Mouse (Mus musculus): Measurements from ENCODE around the gene Gm49366. TPM values are rescaled to one million over a fixed set of nuclear protein-coding genes. Genes with fewer than 3 reads are reported as not detected.
"Not testable (repeated sequence)": the region's sequence is repeated elsewhere in the genome, so short reads cannot be mapped to it uniquely, and the experiment has no call there.

Gene Gm49366
- polyA plus RNA-seq, 1 experiment = not detected

DNA sequence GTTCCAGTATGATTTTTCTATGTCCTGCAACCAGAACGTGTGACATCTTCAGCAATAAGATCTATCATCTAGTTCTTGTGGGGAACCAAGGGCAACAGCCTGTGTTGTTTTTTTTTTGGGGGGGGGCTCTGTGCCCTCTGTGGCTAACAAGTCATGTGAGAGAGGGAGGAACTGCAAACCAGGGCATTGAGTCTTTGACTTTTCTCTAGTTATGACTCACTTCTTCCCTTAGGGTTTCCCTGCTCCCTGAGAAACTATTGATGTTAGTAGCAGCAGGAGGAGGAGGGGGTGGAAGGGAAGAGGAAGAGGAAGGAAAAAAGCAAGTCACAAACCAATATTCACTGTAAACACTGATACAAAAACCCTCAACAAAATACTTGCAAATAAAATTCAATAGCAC is 34.9 kb upstream of the Gm49366 start:
- H3K79me2 ChIP-seq (ENCODE audit: control insufficient read depth, insufficient read depth) = no peaks in the 10 kb centered on the region
- H3K27me3 ChIP-seq (ENCODE audit: control insufficient read depth, insufficient read depth, insufficient read length) = peaks cover 4% of the 10 kb centered on the region
- H3K4me2 ChIP-seq (ENCODE audit: low read depth) = no peak overlapping the region
- TF ChIP-seq TCF12 (IDR thresholded peaks at IDR 0.05; ENCODE audit: insufficient read depth, poor library complexity, severe bottlenecking) (no peak), MYOD1 (IDR thresholded peaks at IDR 0.05; ENCODE audit: control insufficient read depth in 1 of 3, insufficient read length in 2 of 3, low read depth in 2 of 3) (no peak), MYOG (IDR thresholded peaks at IDR 0.05; ENCODE audit: control insufficient read depth in 1 of 3, insufficient read depth in 1 of 3, insufficient read length in 2 of 3, low read depth in 2 of 3) (no peak), POLR2AphosphoS2 (IDR thresholded peaks at IDR 0.05; ENCODE audit: insufficient read length, low read depth) (no peak), CEBPB (IDR thresholded peaks at IDR 0.05; ENCODE audit: insufficient read depth, poor library complexity, severe bottlenecking) (no peak), POLR2A (IDR thresholded peaks at IDR 0.05; ENCODE audit: insufficient read length, low read depth) (no peak), MAX (IDR thresholded peaks at IDR 0.05; ENCODE audit: low read depth) (no peak), SRF (IDR thresholded peaks at IDR 0.05; ENCODE audit: control insufficient read depth, insufficient read length, low read depth) (no peak), TCF3 (IDR thresholded peaks at IDR 0.05; ENCODE audit: insufficient read length, low read depth) (no peak), E2F4 (IDR thresholded peaks at IDR 0.05; ENCODE audit: insufficient read depth) (no peak), REST (IDR thresholded peaks at IDR 0.05; ENCODE audit: insufficient read depth, insufficient read length) (no peak), USF1 (IDR thresholded peaks at IDR 0.05; ENCODE audit: low read depth) (no peak)
- H3ac ChIP-seq (ENCODE audit: control insufficient read depth, insufficient read length) = no peak overlapping the region
- H3K4me3 ChIP-seq = no peak overlapping the region
- no peaks in the 10 kb centered on the region for H3K36me3 ChIP-seq (ENCODE audit: control insufficient read depth, insufficient read depth)

DNA sequence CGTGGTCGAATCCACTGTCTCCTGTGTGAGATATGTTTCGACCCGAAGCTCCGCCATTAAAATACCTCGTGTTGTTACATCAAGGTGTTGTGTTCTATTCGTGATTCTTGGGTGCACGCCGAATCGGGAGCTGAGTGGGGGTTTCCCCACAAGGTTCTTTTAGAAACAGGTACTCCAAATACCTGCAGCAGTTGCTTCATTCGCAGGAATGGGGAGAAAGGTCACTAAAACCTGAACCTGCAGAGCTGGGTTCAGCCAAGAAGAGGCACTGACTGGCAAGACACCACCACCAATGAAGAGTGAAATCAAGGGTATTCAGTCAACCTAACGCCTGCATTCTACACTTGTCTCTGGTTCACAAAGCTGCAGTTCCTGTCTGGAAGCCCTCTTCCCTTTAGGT is 30.5 kb upstream of the Gm49366 start:
- no peak overlapping the region for H3ac ChIP-seq (ENCODE audit: control insufficient read depth, insufficient read length)
- no peaks in the 10 kb centered on the region for H3K36me3 ChIP-seq (ENCODE audit: control insufficient read depth, insufficient read depth)
- TF ChIP-seq E2F4 (IDR thresholded peaks at IDR 0.05; ENCODE audit: insufficient read depth) = no peak
- no peak for TF ChIP-seq POLR2A (IDR thresholded peaks at IDR 0.05; ENCODE audit: insufficient read length, low read depth)
- no peak for TF ChIP-seq CEBPB (IDR thresholded peaks at IDR 0.05; ENCODE audit: insufficient read depth, poor library complexity, severe bottlenecking)
- no peak for TF ChIP-seq USF1 (IDR thresholded peaks at IDR 0.05; ENCODE audit: low read depth)
- TF ChIP-seq TCF12 (IDR thresholded peaks at IDR 0.05; ENCODE audit: insufficient read depth, poor library complexity, severe bottlenecking) = no peak
- TF ChIP-seq REST (IDR thresholded peaks at IDR 0.05; ENCODE audit: insufficient read depth, insufficient read length) = no peak
- no peak for TF ChIP-seq TCF3 (IDR thresholded peaks at IDR 0.05; ENCODE audit: insufficient read length, low read depth)
- no peak for TF ChIP-seq SRF (IDR thresholded peaks at IDR 0.05; ENCODE audit: control insufficient read depth, insufficient read length, low read depth)
- no peak for TF ChIP-seq MYOG (IDR thresholded peaks at IDR 0.05; ENCODE audit: control insufficient read depth in 1 of 3, insufficient read depth in 1 of 3, insufficient read length in 2 of 3, low read depth in 2 of 3)
- TF ChIP-seq MYOD1 (IDR thresholded peaks at IDR 0.05; ENCODE audit: control insufficient read depth in 1 of 3, insufficient read length in 2 of 3, low read depth in 2 of 3) = no peak
- no peak overlapping the region for H3K4me2 ChIP-seq (ENCODE audit: low read depth)
- H3K4me3 ChIP-seq = no peak overlapping the region
- no peaks in the 10 kb centered on the region for H3K79me2 ChIP-seq (ENCODE audit: control insufficient read depth, insufficient read depth)
- peaks cover 25% of the 10 kb centered on the region for H3K27me3 ChIP-seq (ENCODE audit: control insufficient read depth, insufficient read depth, insufficient read length)

DNA sequence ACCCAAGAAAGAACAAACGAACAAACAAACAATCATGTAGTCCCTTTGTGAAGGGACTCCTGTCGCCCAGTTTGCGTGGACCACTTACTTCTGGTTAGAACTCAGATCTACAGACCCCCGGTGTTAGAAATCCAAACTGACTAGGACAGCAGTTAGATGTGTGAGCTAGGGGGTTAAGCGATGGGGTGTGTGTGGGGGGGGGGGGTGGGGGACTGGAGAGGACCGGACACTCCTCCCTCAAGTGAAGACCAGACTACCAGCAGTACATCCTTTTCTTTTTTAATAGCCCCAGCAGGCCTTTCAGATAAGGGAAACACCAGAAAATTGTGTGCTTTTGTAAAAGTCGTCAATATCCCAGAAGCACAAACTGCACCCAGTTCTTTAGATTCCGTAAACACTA is 30.0 kb upstream of the Gm49366 start:
- no peak overlapping the region for H3K4me3 ChIP-seq

DNA sequence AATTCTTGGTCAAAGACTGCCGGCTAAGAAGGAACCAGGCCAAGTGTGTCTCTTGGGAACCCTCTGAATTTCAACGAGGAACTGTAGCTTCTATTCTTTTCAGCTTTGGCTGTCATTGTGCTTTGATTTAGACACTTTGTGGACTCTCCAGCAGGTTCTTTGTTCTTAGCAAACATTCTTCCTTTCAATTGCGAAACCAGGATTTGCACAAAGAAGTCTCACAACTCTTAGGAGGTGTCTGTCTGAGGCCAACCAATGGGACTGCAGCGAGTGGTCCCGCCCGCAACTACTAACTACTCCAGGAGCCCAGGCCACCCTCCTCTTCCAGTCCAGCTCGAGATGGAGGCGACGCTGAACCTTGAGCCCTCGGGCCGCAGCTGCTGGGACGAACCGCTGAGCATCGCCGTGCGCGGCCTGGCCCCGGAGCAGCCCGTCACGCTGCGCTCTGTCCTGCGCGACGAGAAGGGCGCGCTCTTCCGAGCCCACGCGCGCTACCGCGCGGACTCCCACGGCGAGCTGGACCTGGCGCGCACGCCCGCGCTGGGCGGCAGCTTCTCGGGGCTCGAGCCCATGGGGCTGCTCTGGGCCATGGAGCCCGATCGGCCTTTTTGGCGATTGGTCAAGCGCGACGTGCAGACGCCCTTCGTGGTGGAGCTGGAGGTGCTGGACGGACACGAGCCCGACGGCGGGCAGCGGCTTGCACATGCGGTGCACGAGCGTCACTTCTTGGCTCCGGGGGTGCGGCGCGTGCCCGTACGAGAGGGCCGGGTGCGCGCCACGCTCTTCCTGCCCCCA is 29.4 kb upstream of the Gm49366 start, which contains the start of gene Acot1:
Gene Acot1 (plus strand): TSS at position 320 of the 795 bp plus-strand sequence.
- Histone ChIP-seq H3K27me3 (ENCODE audit: control insufficient read depth, insufficient read depth, insufficient read length) (peaks cover 25% of the 10 kb centered on the region), H3K4me2 (ENCODE audit: low read depth) (peak within 1 kb of the TSS; percentile 5)
- H3K79me2 ChIP-seq (ENCODE audit: control insufficient read depth, insufficient read depth); H3K4me3 ChIP-seq; H3K36me3 ChIP-seq (ENCODE audit: control insufficient read depth, insufficient read depth); H3ac ChIP-seq (ENCODE audit: control insufficient read depth, insufficient read length): not testable (repeated sequence)

More for the DNA sequence above, 30.0 kb upstream of the Gm49366 start:
- Histone ChIP-seq H3ac (ENCODE audit: control insufficient read depth, insufficient read length) (no peak overlapping the region), H3K4me2 (ENCODE audit: low read depth) (no peak overlapping the region), H3K36me3 (ENCODE audit: control insufficient read depth, insufficient read depth) (no peaks in the 10 kb centered on the region), H3K79me2 (ENCODE audit: control insufficient read depth, insufficient read depth) (no peaks in the 10 kb centered on the region), H3K27me3 (ENCODE audit: control insufficient read depth, insufficient read depth, insufficient read length) (peaks cover 25% of the 10 kb centered on the region)
- TF ChIP-seq CEBPB (IDR thresholded peaks at IDR 0.05; ENCODE audit: insufficient read depth, poor library complexity, severe bottlenecking) (no peak), SRF (IDR thresholded peaks at IDR 0.05; ENCODE audit: control insufficient read depth, insufficient read length, low read depth) (no peak), MAX (IDR thresholded peaks at IDR 0.05; ENCODE audit: low read depth) (no peak), REST (IDR thresholded peaks at IDR 0.05; ENCODE audit: insufficient read depth, insufficient read length) (no peak), TCF12 (IDR thresholded peaks at IDR 0.05; ENCODE audit: insufficient read depth, poor library complexity, severe bottlenecking) (no peak), MYOG (IDR thresholded peaks at IDR 0.05; ENCODE audit: control insufficient read depth in 1 of 3, insufficient read depth in 1 of 3, insufficient read length in 2 of 3, low read depth in 2 of 3) (no peak), USF1 (IDR thresholded peaks at IDR 0.05; ENCODE audit: low read depth) (no peak), POLR2A (IDR thresholded peaks at IDR 0.05; ENCODE audit: insufficient read length, low read depth) (no peak), TCF3 (IDR thresholded peaks at IDR 0.05; ENCODE audit: insufficient read length, low read depth) (no peak), POLR2AphosphoS2 (IDR thresholded peaks at IDR 0.05; ENCODE audit: insufficient read length, low read depth) (no peak), MYOD1 (IDR thresholded peaks at IDR 0.05; ENCODE audit: control insufficient read depth in 1 of 3, insufficient read length in 2 of 3, low read depth in 2 of 3) (no peak), E2F4 (IDR thresholded peaks at IDR 0.05; ENCODE audit: insufficient read depth) (no peak)

DNA sequence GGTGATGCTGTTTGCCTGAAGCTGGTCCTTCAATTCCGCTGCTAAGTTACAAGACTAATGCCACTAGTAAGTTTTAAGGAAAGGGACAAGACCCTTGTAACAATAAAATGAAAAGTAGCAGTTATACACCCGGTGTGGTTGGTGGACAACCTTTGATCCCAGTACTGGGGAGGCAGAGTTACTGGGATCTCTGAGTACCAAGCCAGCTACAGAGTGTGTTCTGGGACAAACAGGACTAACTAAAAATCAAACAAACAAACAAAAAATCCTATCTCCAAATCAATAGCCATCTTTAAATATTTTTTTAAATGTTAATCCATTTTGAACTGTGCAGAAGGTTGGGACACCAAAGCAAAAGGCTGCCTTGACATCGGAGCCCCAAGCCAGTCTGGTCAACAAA is 28.5 kb upstream of the Gm49366 start:
- TF ChIP-seq TCF12 (IDR thresholded peaks at IDR 0.05; ENCODE audit: insufficient read depth, poor library complexity, severe bottlenecking) (no peak), REST (IDR thresholded peaks at IDR 0.05; ENCODE audit: insufficient read depth, insufficient read length) (no peak), SRF (IDR thresholded peaks at IDR 0.05; ENCODE audit: control insufficient read depth, insufficient read length, low read depth) (no peak), TCF3 (IDR thresholded peaks at IDR 0.05; ENCODE audit: insufficient read length, low read depth) (no peak), MYOG (IDR thresholded peaks at IDR 0.05; ENCODE audit: control insufficient read depth in 1 of 3, insufficient read depth in 1 of 3, insufficient read length in 2 of 3, low read depth in 2 of 3) (no peak), CEBPB (IDR thresholded peaks at IDR 0.05; ENCODE audit: insufficient read depth, poor library complexity, severe bottlenecking) (no peak), POLR2A (IDR thresholded peaks at IDR 0.05; ENCODE audit: insufficient read length, low read depth) (no peak), USF1 (IDR thresholded peaks at IDR 0.05; ENCODE audit: low read depth) (no peak), MAX (IDR thresholded peaks at IDR 0.05; ENCODE audit: low read depth) (no peak), MYOD1 (IDR thresholded peaks at IDR 0.05; ENCODE audit: control insufficient read depth in 1 of 3, insufficient read length in 2 of 3, low read depth in 2 of 3) (no peak), E2F4 (IDR thresholded peaks at IDR 0.05; ENCODE audit: insufficient read depth) (no peak), POLR2AphosphoS2 (IDR thresholded peaks at IDR 0.05; ENCODE audit: insufficient read length, low read depth) (no peak)
- Histone ChIP-seq H3K4me2 (ENCODE audit: low read depth) (no peak overlapping the region), H3K27me3 (ENCODE audit: control insufficient read depth, insufficient read depth, insufficient read length) (peaks cover 25% of the 10 kb centered on the region), H3K36me3 (ENCODE audit: control insufficient read depth, insufficient read depth) (no peaks in the 10 kb centered on the region), H3K79me2 (ENCODE audit: control insufficient read depth, insufficient read depth) (no peaks in the 10 kb centered on the region), H3K4me3 (no peak overlapping the region), H3ac (ENCODE audit: control insufficient read depth, insufficient read length) (no peak overlapping the region)

Data from myocyte (in vitro differentiated cells).